Mouse (Mus musculus) C2C12 (cell line): ENCODE results near the gene Slc3a1. TPM values are rescaled to one million over a fixed set of nuclear protein-coding genes. Genes with fewer than 3 reads are reported as not detected.

Source experiments
- H3K27me3 ChIP-seq: one replicate; pipeline ENCODE4 v1.6.1; 2011; ENCODE audit not compliant: control insufficient read depth, insufficient read depth, insufficient read length
- H3K36me3 ChIP-seq: one replicate; pipeline ENCODE4 v1.6.1; 2011; ENCODE audit not compliant: control insufficient read depth, insufficient read depth
- H3K4me3 ChIP-seq: one replicate; pipeline ENCODE4 v1.5.1; 2011; ENCODE audit warnings: mild to moderate bottlenecking, control low read depth; ENCODE audit not compliant: poor library complexity, insufficient read depth, severe bottlenecking
- H3K79me2 ChIP-seq: one replicate; pipeline ENCODE4 v1.6.1; 2011; ENCODE audit not compliant: control insufficient read depth, insufficient read depth
- H3K79me3 ChIP-seq: one replicate; pipeline ENCODE4 v1.6.1; 2011; ENCODE audit warnings: low read depth, control low read depth
- H3ac ChIP-seq: one replicate; pipeline ENCODE3; 2011; ENCODE audit warnings: low read depth; ENCODE audit not compliant: control insufficient read depth, insufficient read length
- CEBPB ChIP-seq: IDR thresholded peaks from one replicate; pipeline ENCODE4 v1.6.1; 2011; ENCODE audit warnings: low read depth, mild to moderate bottlenecking, control low read depth, moderate library complexity
- CTCF ChIP-seq: IDR thresholded peaks from one replicate; pipeline ENCODE4 v1.5.1; 2011; ENCODE audit not compliant: control insufficient read depth, insufficient read depth, insufficient read length
- FOSL1 ChIP-seq: IDR thresholded peaks from one replicate; pipeline ENCODE4 v1.8.0; 2011; ENCODE audit warnings: mild to moderate bottlenecking, low read length; ENCODE audit not compliant: poor library complexity, insufficient read depth, severe bottlenecking
- MAX ChIP-seq: IDR thresholded peaks from one replicate; pipeline ENCODE4 v1.6.1; 2011; ENCODE audit warnings: mild to moderate bottlenecking, control low read depth
- MYOD1 ChIP-seq: IDR thresholded peaks from one replicate; pipeline ENCODE4 v1.6.1; 2011; ENCODE audit warnings: low read depth; ENCODE audit not compliant: control insufficient read depth, insufficient read length
- MYOG ChIP-seq: IDR thresholded peaks from one replicate; pipeline ENCODE4 v1.6.1; 2011; ENCODE audit not compliant: control insufficient read depth, insufficient read length; ENCODE audit errors: extremely low read depth
- USF1 ChIP-seq: IDR thresholded peaks from one replicate; pipeline ENCODE4 v1.6.1; 2011; ENCODE audit warnings: low read depth, mild to moderate bottlenecking, control low read depth, moderate library complexity
- polyA plus RNA-seq: library from polyadenylated mRNA; unstranded; fragments of >200 nt; fragmentation: generic; extraction: Trizol; gene quantifications from one replicate; pipeline ENCODE4 v1.2.1, GENCODE M21; 2012; ENCODE audit warnings: missing spikeins

The Slc3a1 gene
- polyA plus RNA-seq, 1 experiment = 0.04 TPM

DNA sequence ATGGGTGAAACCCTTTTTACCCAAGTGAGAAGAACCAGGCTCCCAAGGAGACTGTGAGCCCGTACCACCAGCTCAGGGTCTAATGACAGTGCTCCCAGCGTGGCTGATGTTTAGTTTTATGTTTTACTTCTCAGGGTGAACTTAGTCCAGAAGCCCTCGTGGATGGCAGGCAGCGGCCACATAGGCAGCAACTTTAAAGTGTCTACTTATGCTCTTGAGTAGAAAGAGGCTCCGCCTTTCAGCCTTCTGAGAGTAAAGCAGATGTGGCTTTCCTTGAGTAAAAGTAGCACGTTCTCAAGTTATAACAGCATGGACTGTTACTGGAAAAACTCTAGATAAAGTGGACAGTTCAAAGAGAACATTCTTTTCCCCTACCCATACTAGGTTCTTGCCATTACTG is 32.3 kb upstream of the Slc3a1 start:
- H3K79me3 ChIP-seq = peaks cover 54% of the 10 kb centered on the region
- TF ChIP-seq USF1 (no peak), CTCF (no peak), FOSL1 (no peak), MYOD1 (no peak), MYOG (no peak), CEBPB (no peak), MAX (no peak)
- H3K27me3 ChIP-seq = no peaks in the 10 kb centered on the region
- H3K79me2 ChIP-seq = peaks cover 86% of the 10 kb centered on the region
- H3K36me3 ChIP-seq = peaks cover 25% of the 10 kb centered on the region
- no peak overlapping the region for H3ac ChIP-seq
- no peak overlapping the region for H3K4me3 ChIP-seq

DNA sequence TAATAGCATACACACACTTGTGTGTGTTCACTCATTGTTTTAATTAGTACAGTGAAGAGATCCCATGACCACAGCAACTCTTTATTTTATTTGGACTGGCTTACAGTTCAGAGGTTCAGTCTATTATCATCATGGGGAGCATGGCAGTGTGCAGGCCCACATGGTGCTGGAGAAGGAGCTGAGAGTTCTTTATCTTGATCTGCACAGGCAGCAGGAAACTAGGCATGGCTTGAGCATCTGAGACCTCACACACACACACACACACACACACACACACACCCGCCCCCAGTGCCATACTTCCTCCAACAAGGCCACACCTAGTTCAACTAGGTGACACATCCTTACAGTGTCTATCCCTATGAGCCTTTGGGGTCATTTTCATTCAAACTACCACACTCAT is 30.5 kb upstream of the Slc3a1 start:
- Histone ChIP-seq H3K79me2 (peaks cover 78% of the 10 kb centered on the region), H3K36me3 (peaks cover 25% of the 10 kb centered on the region), H3K27me3 (no peaks in the 10 kb centered on the region), H3ac (no peak overlapping the region), H3K79me3 (peaks cover 48% of the 10 kb centered on the region), H3K4me3 (no peak overlapping the region)
- TF ChIP-seq USF1 = no peak
- no peak for TF ChIP-seq MYOD1

DNA sequence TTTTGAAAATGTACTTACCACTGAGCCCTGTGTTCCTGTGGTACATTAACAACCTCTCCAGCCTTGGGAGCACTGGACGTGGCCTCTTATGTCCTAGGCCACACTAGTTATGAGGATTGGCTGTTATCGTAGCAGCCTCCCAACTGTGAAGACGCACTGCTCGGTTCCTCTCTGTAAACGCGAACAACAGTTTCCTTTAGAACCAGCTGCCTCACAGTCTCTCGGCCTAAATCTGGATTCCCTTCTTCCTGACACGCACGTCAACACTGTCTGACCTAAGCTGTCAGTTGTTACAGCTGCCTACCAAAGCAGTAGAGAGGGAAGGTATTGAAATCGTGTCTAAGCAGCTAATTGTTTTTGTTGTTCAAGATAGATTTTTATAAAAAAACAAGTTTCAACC is 28.5 kb upstream of the Slc3a1 start:
- H3K4me3 ChIP-seq = no peak overlapping the region
- TF ChIP-seq USF1 (no peak), CTCF (no peak), CEBPB (no peak), MYOG (no peak), MYOD1 (no peak), FOSL1 (no peak), MAX (no peak)
- no peaks in the 10 kb centered on the region for H3K27me3 ChIP-seq
- peaks cover 24% of the 10 kb centered on the region for H3K36me3 ChIP-seq
- no peak overlapping the region for H3ac ChIP-seq
- peaks cover 69% of the 10 kb centered on the region for H3K79me2 ChIP-seq
- peaks cover 43% of the 10 kb centered on the region for H3K79me3 ChIP-seq

DNA sequence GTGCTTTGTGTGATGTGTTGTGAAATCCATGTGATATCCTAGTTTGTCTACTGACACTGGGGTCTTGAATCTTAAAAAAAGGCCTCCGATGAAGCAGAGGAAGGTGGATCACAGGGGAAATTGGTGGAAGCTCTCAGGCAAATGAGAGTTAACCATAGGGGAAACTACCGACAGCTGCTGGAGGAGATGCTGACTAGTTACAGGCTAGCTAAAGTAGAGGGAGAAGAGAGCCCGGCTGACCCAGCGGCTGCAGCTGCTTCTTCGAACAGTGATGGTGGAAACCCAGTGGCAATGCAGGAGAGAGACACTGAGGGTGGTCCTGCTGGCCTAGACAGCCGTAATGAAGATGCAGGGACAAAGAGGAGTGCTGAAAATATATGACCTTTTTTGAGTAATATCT is 14.7 kb upstream of the Slc3a1 start:
- TF ChIP-seq MYOD1 (no peak), MYOG (no peak)
- H3K79me3 ChIP-seq = no peaks in the 10 kb centered on the region
- peaks cover 13% of the 10 kb centered on the region for H3K36me3 ChIP-seq
- no peaks in the 10 kb centered on the region for H3K79me2 ChIP-seq
- no peaks in the 10 kb centered on the region for H3K27me3 ChIP-seq
- no peak overlapping the region for H3K4me3 ChIP-seq
- no peak overlapping the region for H3ac ChIP-seq

DNA sequence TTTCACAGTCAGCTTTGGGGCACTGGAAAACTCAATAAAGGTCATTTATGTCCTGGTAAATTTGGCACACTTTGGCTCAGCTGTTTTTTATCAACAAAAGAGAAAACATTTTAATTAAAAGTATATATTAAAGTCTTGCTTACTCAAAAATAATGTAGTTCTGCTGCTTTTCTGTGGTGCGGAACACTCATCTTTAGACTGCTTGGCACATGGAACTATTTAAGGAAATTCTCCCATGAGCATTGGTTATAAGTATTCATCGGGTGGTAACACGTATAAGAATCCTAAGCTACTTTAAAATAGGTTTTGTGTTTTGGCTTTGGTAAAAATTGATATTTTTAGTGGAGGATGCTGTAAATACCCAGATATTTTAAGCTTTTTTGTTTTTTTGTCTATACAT is 13.5 kb upstream of the Slc3a1 start:
- Histone ChIP-seq H3K79me2 (no peaks in the 10 kb centered on the region), H3K4me3 (no peak overlapping the region), H3K79me3 (no peaks in the 10 kb centered on the region), H3ac (no peak overlapping the region), H3K27me3 (no peaks in the 10 kb centered on the region), H3K36me3 (peaks cover 11% of the 10 kb centered on the region)
- TF ChIP-seq FOSL1 (no peak), USF1 (no peak), MAX (no peak), CEBPB (no peak), CTCF (no peak), MYOG (no peak), MYOD1 (no peak)

DNA sequence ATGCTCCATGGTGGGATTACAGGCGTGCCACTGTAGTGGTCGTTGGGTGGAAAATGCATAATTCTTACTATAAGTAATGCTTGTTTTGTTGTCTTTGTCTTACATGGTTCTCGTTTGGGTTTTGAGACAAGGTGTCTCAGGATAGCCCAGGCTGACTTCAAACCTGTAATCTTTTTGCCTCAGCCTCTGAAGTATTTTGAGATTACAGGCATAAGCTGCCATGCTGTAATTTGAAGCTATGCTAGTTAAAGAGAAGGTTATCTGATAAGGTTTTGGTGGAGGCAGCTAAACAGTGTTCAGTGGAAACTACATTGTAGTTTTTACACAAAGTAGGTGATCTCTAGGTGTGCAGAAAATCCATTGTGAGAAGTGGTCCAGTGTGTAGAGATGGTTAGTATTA is 9.8 kb upstream of the Slc3a1 start:
- Histone ChIP-seq H3K79me3 (no peaks in the 10 kb centered on the region), H3ac (no peak overlapping the region), H3K36me3 (peaks cover 4% of the 10 kb centered on the region), H3K4me3 (no peak overlapping the region), H3K27me3 (no peaks in the 10 kb centered on the region), H3K79me2 (no peaks in the 10 kb centered on the region)
- TF ChIP-seq MYOG (no peak), FOSL1 (no peak), CTCF (no peak), MAX (no peak), CEBPB (no peak), USF1 (no peak), MYOD1 (no peak)

DNA sequence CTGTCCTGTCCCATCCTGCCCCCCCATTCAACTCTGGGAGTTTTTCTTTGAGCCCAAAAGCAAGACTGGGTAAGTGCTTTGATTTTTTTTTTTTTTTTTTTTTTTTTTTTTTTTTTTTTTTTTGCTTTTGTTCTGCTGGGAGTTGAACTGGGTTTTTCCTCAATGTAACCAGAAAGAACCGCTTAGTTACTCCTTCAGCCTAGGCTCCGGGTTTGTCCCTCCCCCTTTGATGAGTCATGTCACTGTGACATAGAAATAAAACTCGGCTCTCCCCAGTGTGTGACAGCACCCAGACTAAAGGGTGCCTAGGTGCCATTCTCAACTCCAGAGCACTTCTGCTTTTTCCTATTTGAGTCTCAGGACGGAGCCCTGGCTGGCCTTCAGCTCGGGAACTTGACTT is 9.4 kb upstream of the Slc3a1 start:
- Histone ChIP-seq H3K27me3 (no peaks in the 10 kb centered on the region), H3K79me3 (no peaks in the 10 kb centered on the region), H3K4me3 (no peak overlapping the region), H3K36me3 (peaks cover 4% of the 10 kb centered on the region), H3K79me2 (no peaks in the 10 kb centered on the region), H3ac (no peak overlapping the region)
- TF ChIP-seq MYOG (no peak), MAX (no peak), FOSL1 (no peak), CEBPB (no peak)
